Comparison of ENCODE assay signal across 8 mouse cellular contexts in the genomic region with DNA sequence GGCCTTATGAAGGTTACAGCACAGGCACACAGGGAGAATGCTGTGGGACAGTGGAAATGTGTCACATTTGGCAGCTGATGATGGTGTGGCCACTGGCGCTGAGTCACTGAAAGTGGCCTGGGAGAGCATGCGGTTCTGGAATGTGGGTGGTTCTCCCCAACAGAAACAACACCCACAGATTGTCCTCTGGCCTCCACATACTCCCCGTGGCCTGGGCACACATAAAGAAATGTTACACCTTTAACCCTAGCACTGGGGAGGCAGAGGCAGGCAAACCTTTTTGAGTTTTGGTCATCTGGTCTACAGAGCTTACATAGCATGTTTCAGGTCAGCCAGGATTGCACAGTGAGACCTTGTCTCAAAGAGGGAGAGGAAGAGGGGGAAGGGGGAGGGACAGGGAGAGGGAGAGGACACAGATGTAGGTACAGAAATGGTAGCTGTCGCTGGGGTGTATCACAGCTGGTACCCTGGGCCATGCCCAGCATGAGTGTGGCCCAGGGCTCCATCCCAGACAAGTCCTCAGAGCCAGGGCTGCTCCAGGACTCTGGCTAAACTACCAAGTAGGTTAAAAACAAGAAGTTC.
DNase-seq lines count a peak whose midpoint lies in the region; ATAC-seq and TF ChIP-seq lines count a peak whose summit lies in the region.

No protein-coding gene starts in this region.

- TF ChIP-seq CTCF in cerebellum, adult 2 months (IDR thresholded peaks at IDR 0.05; ENCODE audit: borderline replicate concordance, insufficient read depth, low read depth, low read length), result no peak

- no peak for ATAC-seq in liver, embryonic 11.5 days (replicated peaks; ENCODE audit: low FRiP score)
- ATAC-seq in liver, embryonic 12.5 days, result no peak
- ATAC-seq in hindbrain, embryonic 13.5 days (ENCODE audit: low FRiP score), result peak; percentile 52; the same call in 1 of the 2 replicates

- no peak overlapping the region for H3K4me2 ChIP-seq in liver, embryonic 11.5 days
- H3K4me2 ChIP-seq in liver, embryonic 12.5 days, result no peak overlapping the region
- peak overlapping the region; percentile 31; the same call in 1 of the 2 replicates for H3K4me2 ChIP-seq in hindbrain, embryonic 13.5 days

- DNase-seq in liver, embryonic 11.5 days (ENCODE audit: low spot score), result no peak
- no peak for DNase-seq in forebrain, embryonic 10.5 days (ENCODE audit: extremely low spot score, low spot score)
- DNase-seq in lung, postnatal 25 days (ENCODE audit: low spot score), result peak; percentile 66
- no peak for DNase-seq in cerebellum, adult 9-11 months
- DNase-seq in cerebellum, adult 2 months, result no peak
- no peak for DNase-seq in frontal cortex, postnatal 25 days (ENCODE audit: low spot score in 2 of 2)

- no peaks in the 10 kb centered on the region for H3K27me3 ChIP-seq in liver, embryonic 11.5 days (replicated peaks; ENCODE audit: control insufficient read depth, insufficient read depth, low read length)
- no peaks in the 10 kb centered on the region for H3K27me3 ChIP-seq in liver, embryonic 12.5 days (replicated peaks)
- no peaks in the 10 kb centered on the region for H3K27me3 ChIP-seq in forebrain, embryonic 10.5 days (ENCODE audit: poor library complexity, severe bottlenecking)
- no peaks in the 10 kb centered on the region for H3K27me3 ChIP-seq in hindbrain, embryonic 13.5 days
- no peaks in the 10 kb centered on the region for H3K27me3 ChIP-seq in cerebellum, adult 2 months (ENCODE audit: control insufficient read depth, insufficient read depth, low read length)

- H3K9ac ChIP-seq in liver, embryonic 11.5 days (ENCODE audit: low read depth, low read length), result no peak overlapping the region
- H3K9ac ChIP-seq in liver, embryonic 12.5 days, result no peak overlapping the region
- H3K9ac ChIP-seq in hindbrain, embryonic 13.5 days, result peak overlapping the region; percentile 55; the same call in 1 of the 2 replicates

- no peaks in the 10 kb centered on the region for H3K36me3 ChIP-seq in liver, embryonic 11.5 days (ENCODE audit: control insufficient read depth, insufficient read depth, low read length)
- no peaks in the 10 kb centered on the region for H3K36me3 ChIP-seq in liver, embryonic 12.5 days
- H3K36me3 ChIP-seq in forebrain, embryonic 10.5 days (replicated peaks), result 0 out of 2 replicates have a peak, but pooled peaks cover 3% of the 10 kb centered on the region
- H3K36me3 ChIP-seq in hindbrain, embryonic 13.5 days, result no peaks in the 10 kb centered on the region

- H3K27ac ChIP-seq in liver, embryonic 11.5 days (ENCODE audit: low read depth, low read length), result 0 out of 2 replicates have a peak overlapping the region, but pooled peaks have one; percentile 17
- no peak overlapping the region for H3K27ac ChIP-seq in liver, embryonic 12.5 days
- peak overlapping the region; percentile 96 for H3K27ac ChIP-seq in forebrain, embryonic 10.5 days
- H3K27ac ChIP-seq in hindbrain, embryonic 13.5 days, result peak overlapping the region; percentile 94
- no peak overlapping the region for H3K27ac ChIP-seq in cerebellum, adult 2 months (ENCODE audit: insufficient read depth, low read length)

- H3K9me3 ChIP-seq in liver, embryonic 11.5 days (ENCODE audit: control insufficient read depth, low read length), result no peaks in the 10 kb centered on the region
- no peaks in the 10 kb centered on the region for H3K9me3 ChIP-seq in liver, embryonic 12.5 days (replicated peaks)
- H3K9me3 ChIP-seq in forebrain, embryonic 10.5 days, result peaks cover 11% of the 10 kb centered on the region
- no peaks in the 10 kb centered on the region for H3K9me3 ChIP-seq in hindbrain, embryonic 13.5 days

- H3K4me3 ChIP-seq in liver, embryonic 11.5 days (ENCODE audit: low read depth, low read length), result no peak overlapping the region
- H3K4me3 ChIP-seq in liver, embryonic 12.5 days, result no peak overlapping the region
- H3K4me3 ChIP-seq in forebrain, embryonic 10.5 days, result peak overlapping the region; percentile 29; the same call in 1 of the 2 replicates
- H3K4me3 ChIP-seq in hindbrain, embryonic 13.5 days, result no peak overlapping the region
- H3K4me3 ChIP-seq in cerebellum, adult 2 months (replicated peaks; ENCODE audit: insufficient read depth, low read depth, low read length), result no peak overlapping the region

- WGBS in liver, embryonic 11.5 days, result 43% methylated on average over 4 of the region's 4 CpGs
- WGBS in liver, embryonic 12.5 days (ENCODE audit: insufficient replicate concordance), result 42% methylated on average over 4 of the region's 4 CpGs
- WGBS in forebrain, embryonic 10.5 days, result 29% methylated on average over 4 of the region's 4 CpGs
- WGBS in hindbrain, embryonic 13.5 days, result 34% methylated on average over 4 of the region's 4 CpGs
- 65% methylated on average over 4 of the region's 4 CpGs for WGBS in cerebellum, adult 2 months

- TF ChIP-seq POLR2A in cerebellum, adult 2 months (IDR thresholded peaks at IDR 0.05; ENCODE audit: borderline replicate concordance, insufficient read depth, low read length), result no peak

- peaks cover 8% of the 10 kb centered on the region for H3K4me1 ChIP-seq in liver, embryonic 11.5 days (replicated peaks; ENCODE audit: control insufficient read depth, insufficient read depth, low read length)
- peaks cover 22% of the 10 kb centered on the region for H3K4me1 ChIP-seq in liver, embryonic 12.5 days
- peaks cover 27% of the 10 kb centered on the region for H3K4me1 ChIP-seq in forebrain, embryonic 10.5 days
- peaks cover 36% of the 10 kb centered on the region for H3K4me1 ChIP-seq in hindbrain, embryonic 13.5 days (replicated peaks)
- no peaks in the 10 kb centered on the region for H3K4me1 ChIP-seq in cerebellum, adult 2 months (ENCODE audit: control insufficient read depth, insufficient read depth, low read length)

Comparison
In these comparisons a context has a peak if more than half of its experiments do, and no peak if none do; other contexts are left out.
1. H3K27ac ChIP-seq: peak in liver, embryonic 11.5 days (single experiment), forebrain, embryonic 10.5 days (single experiment) and hindbrain, embryonic 13.5 days (single experiment); none in liver, embryonic 12.5 days (single experiment) and cerebellum, adult 2 months (single experiment).